Mouse (Mus musculus): ENCODE data around the gene Pnrc1. TPM values are rescaled to one million over a fixed set of nuclear protein-coding genes. Genes with fewer than 3 reads are reported as not detected.

Gene Pnrc1
- polyA plus RNA-seq, 1 experiment from 2014 or later: 88.4 TPM

DNA sequence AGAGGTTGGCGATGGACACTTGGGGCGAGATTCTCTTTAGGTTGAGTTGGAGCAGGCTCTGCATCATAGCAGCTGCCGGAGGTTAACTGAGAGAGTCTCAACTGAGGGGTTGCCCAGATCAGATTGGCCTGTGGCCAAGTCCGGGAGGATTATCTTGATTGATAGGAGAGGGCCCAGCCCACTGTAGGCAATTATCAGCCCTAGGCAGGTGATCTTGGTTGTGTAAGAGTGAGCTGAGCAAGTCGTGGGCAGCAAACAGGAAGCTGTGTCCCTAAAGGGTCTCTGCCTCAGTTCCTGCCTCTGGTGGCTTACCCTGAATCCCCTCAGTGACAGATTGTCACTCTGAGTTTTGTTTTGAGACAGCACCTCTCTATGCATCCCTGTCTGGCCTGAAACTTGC, 47.4 kb downstream of the Pnrc1 start:
- no peak overlapping the region for H3K4me3 ChIP-seq
- 69% methylated on average over 5 of the region's 5 CpGs for WGBS
- no peak overlapping the region for H3K27ac ChIP-seq (replicated peaks)
- H3K9me3 ChIP-seq: no peaks in the 10 kb centered on the region
- no peak for DNase-seq (ENCODE audit: low spot score)
- H3K27me3 ChIP-seq (replicated peaks; ENCODE audit: low read depth, poor library complexity, severe bottlenecking): no peaks in the 10 kb centered on the region
- peaks cover 43% of the 10 kb centered on the region for H3K36me3 ChIP-seq (replicated peaks)
- peaks cover 12% of the 10 kb centered on the region for H3K4me1 ChIP-seq

- Histone ChIP-seq H3K27ac (replicated peaks) (no peak overlapping the region), H3K36me3 (replicated peaks) (no peaks in the 10 kb centered on the region), H3K4me3 (no peak overlapping the region), H3K9me3 (no peaks in the 10 kb centered on the region), H3K4me1 (no peaks in the 10 kb centered on the region), H3K27me3 (replicated peaks; ENCODE audit: low read depth, poor library complexity, severe bottlenecking) (no peaks in the 10 kb centered on the region)
- no peak for DNase-seq (ENCODE audit: low spot score)
- 92% methylated on average over 18 of the region's 18 CpGs for WGBS
Measured at GRCm38 (mm10) chr4:33230881-33231280, 59.1 kb downstream of the Pnrc1 start.

- 76% methylated on average over 4 of the region's 4 CpGs for WGBS
- DNase-seq (ENCODE audit: low spot score): no peak
- no peak overlapping the region for H3K27ac ChIP-seq (replicated peaks)
- H3K27me3 ChIP-seq (replicated peaks; ENCODE audit: low read depth, poor library complexity, severe bottlenecking): no peaks in the 10 kb centered on the region
- no peaks in the 10 kb centered on the region for H3K9me3 ChIP-seq
- H3K4me3 ChIP-seq: no peak overlapping the region
- H3K4me1 ChIP-seq: no peaks in the 10 kb centered on the region
- no peaks in the 10 kb centered on the region for H3K36me3 ChIP-seq (replicated peaks)
Measured at GRCm38 (mm10) chr4:33229639-33230038, 60.3 kb downstream of the Pnrc1 start.

- Histone ChIP-seq H3K27me3 (replicated peaks; ENCODE audit: low read depth, poor library complexity, severe bottlenecking) (no peaks in the 10 kb centered on the region), H3K27ac (replicated peaks) (no peak overlapping the region), H3K36me3 (replicated peaks) (no peaks in the 10 kb centered on the region), H3K4me3 (no peak overlapping the region), H3K4me1 (0 out of 2 replicates have a peak, but pooled peaks cover 4% of the 10 kb centered on the region), H3K9me3 (no peaks in the 10 kb centered on the region)
- WGBS: 85% methylated on average over 7 of the region's 7 CpGs
- DNase-seq (ENCODE audit: low spot score): no peak
Measured at GRCm38 (mm10) chr4:33227164-33227563, 62.8 kb downstream of the Pnrc1 start.

GRCm38 (mm10) chr4:33224003-33224675, 65.8 kb downstream of the Pnrc1 start:
- 61% methylated on average over 7 of the region's 7 CpGs for WGBS

DNA sequence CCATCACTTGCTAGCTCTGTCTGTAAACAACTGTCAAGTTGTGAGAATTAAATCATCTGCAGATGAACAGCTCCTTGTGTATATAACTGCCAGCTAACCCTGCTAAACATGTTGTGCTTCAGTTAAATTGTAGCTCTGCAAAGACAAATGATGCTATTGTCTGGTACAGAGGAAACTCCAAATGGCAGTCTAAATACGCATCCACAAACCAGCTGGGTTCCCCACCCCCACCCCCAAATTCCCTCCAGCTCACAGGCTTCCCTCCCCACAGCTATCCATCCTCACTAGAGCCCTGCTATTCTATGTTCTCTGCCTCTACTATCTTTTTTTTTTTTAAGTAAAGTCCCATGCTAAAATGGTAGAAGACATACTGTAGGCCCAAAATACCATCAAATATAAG, 68.1 kb downstream of the Pnrc1 start:
- H3K27me3 ChIP-seq (replicated peaks; ENCODE audit: low read depth, poor library complexity, severe bottlenecking): no peaks in the 10 kb centered on the region
- WGBS: 33% methylated on average over 1 of the region's 1 CpGs
- 0 out of 2 replicates have a peak, but pooled peaks cover 8% of the 10 kb centered on the region for H3K4me1 ChIP-seq
- H3K4me3 ChIP-seq: no peak overlapping the region
- no peaks in the 10 kb centered on the region for H3K9me3 ChIP-seq
- no peaks in the 10 kb centered on the region for H3K36me3 ChIP-seq (replicated peaks)
- DNase-seq (ENCODE audit: low spot score): no peak
- no peak overlapping the region for H3K27ac ChIP-seq (replicated peaks)

More at GRCm38 (mm10) chr4:33224003-33224675, 65.8 kb downstream of the Pnrc1 start:
- Histone ChIP-seq H3K4me3 (no peak overlapping the region), H3K27me3 (replicated peaks; ENCODE audit: low read depth, poor library complexity, severe bottlenecking) (no peaks in the 10 kb centered on the region), H3K27ac (replicated peaks) (no peak overlapping the region), H3K4me1 (0 out of 2 replicates have a peak, but pooled peaks cover 8% of the 10 kb centered on the region), H3K9me3 (no peaks in the 10 kb centered on the region), H3K36me3 (replicated peaks) (no peaks in the 10 kb centered on the region)
- DNase-seq (ENCODE audit: low spot score): no peak

DNA sequence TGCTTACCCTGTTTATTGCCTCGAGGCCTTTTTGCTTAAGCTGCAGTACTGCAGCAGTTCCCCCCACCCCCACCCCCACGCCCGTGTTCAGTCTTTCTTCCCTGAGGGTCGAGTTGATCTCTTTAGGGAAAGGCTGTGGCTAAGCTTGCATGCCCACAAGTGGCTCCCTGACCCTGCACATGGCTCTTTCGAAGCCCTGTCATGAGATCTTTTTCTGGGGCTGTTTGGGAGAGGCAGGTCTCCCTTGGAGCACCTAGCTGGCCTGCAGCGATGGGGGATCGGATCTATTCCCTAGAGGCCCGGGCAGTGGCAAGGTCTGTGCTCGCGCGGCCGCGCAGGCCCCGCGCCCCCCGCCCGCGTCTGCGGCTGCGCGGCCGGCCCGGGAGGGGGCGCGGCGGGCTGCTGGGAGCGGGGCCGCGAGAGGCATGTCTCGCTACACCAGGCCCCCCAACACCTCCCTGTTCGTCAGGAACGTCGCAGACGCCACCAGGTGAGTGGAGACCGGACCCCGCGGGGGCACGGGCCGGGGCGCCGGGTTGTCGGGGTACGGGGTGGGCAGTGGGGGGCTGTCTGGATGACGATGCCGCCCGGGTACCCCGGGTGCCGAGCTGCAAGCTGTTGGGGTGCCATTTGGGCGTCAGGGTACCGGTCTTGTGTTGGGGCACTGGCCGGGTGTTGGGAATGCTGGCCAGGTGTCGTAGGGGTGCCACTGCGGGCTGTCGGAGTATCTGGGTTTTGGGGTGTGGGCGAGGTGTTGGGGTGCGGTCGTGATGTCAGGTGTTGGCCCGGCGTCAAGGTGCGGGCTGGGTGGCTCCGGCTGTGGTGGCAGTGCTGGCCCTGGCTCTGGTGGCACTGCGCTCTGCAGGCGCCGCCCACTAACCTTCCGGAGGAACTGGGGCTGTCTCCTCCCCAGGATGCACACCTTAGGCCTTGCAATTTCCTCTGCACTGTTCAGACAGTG, 80.8 kb downstream of the Pnrc1 start, which contains the start of gene Srsf12:
Gene Srsf12 (plus strand): TSS at position 111 of the 961 bp plus-strand sequence.
- H3K4me1 ChIP-seq: peaks cover 17% of the 10 kb centered on the region
- no peaks in the 10 kb centered on the region for H3K36me3 ChIP-seq (replicated peaks)
- no peaks in the 10 kb centered on the region for H3K9me3 ChIP-seq
- peak within 1 kb of the TSS; percentile 88 for H3K4me3 ChIP-seq
- H3K27ac ChIP-seq (replicated peaks): peak within 1 kb of the TSS; percentile 84
- peak; percentile 63 for DNase-seq (ENCODE audit: low spot score)
- WGBS: 2% methylated on average over 65 of the region's 65 CpGs
- H3K27me3 ChIP-seq (replicated peaks; ENCODE audit: low read depth, poor library complexity, severe bottlenecking): 0 out of 2 replicates have a peak, but pooled peaks cover 2% of the 10 kb centered on the region

- no peak overlapping the region for H3K4me3 ChIP-seq
- H3K27ac ChIP-seq (replicated peaks): no peak overlapping the region
- WGBS: 69% methylated on average over 2 of the region's 2 CpGs
- no peaks in the 10 kb centered on the region for H3K9me3 ChIP-seq
- H3K4me1 ChIP-seq: peaks cover 17% of the 10 kb centered on the region
- 0 out of 2 replicates have a peak, but pooled peaks cover 2% of the 10 kb centered on the region for H3K27me3 ChIP-seq (replicated peaks; ENCODE audit: low read depth, poor library complexity, severe bottlenecking)
- no peak for DNase-seq (ENCODE audit: low spot score)
- H3K36me3 ChIP-seq (replicated peaks): no peaks in the 10 kb centered on the region
Measured at GRCm38 (mm10) chr4:33207551-33207950, 82.4 kb downstream of the Pnrc1 start.

DNA sequence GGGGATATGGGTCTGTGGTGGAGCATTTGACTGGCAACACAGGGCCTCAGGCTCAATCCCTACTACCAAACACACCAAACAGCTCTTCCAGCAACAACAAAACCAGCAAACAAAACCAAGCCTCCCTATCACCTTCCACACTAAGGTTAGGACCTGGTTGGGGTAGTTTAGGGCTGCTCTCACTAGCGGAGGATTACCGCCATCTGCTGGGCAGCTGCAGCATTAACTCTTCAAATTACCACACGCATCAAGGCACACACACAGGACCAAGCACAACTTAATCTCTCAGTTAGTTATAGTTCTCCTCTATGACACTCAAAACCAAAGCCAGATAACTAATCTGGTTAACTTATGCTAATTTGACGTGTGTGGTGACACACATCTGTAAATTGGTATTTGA, 85.3 kb downstream of the Pnrc1 start:
- no peak overlapping the region for H3K27ac ChIP-seq (replicated peaks)
- peak; percentile 70 for DNase-seq (ENCODE audit: low spot score)

GRCm38 (mm10) chr4:33198117-33198516, 91.8 kb downstream of the Pnrc1 start:
- H3K4me3 ChIP-seq: no peak overlapping the region
- no peak overlapping the region for H3K27ac ChIP-seq (replicated peaks)
- 9% methylated on average over 2 of the region's 2 CpGs for WGBS
- H3K4me1 ChIP-seq: no peaks in the 10 kb centered on the region
- DNase-seq (ENCODE audit: low spot score): no peak
- no peaks in the 10 kb centered on the region for H3K36me3 ChIP-seq (replicated peaks)
- H3K9me3 ChIP-seq: peaks cover 2% of the 10 kb centered on the region; the same call in 1 of the 2 replicates
- no peaks in the 10 kb centered on the region for H3K27me3 ChIP-seq (replicated peaks; ENCODE audit: low read depth, poor library complexity, severe bottlenecking)

More for the DNA sequence above, 85.3 kb downstream of the Pnrc1 start:
- Histone ChIP-seq H3K9me3 (0 out of 2 replicates have a peak, but pooled peaks cover 2% of the 10 kb centered on the region), H3K36me3 (replicated peaks) (no peaks in the 10 kb centered on the region), H3K4me3 (no peak overlapping the region), H3K27me3 (replicated peaks; ENCODE audit: low read depth, poor library complexity, severe bottlenecking) (0 out of 2 replicates have a peak, but pooled peaks cover 2% of the 10 kb centered on the region), H3K4me1 (peaks cover 14% of the 10 kb centered on the region)
- 5% methylated on average over 4 of the region's 4 CpGs for WGBS

Data from embryonic facial prominence, embryonic 10.5 days (tissue).